Mouse (Mus musculus) telencephalon, adult 2 months (tissue): ENCODE data around the gene Usp5.

Experiments used
- DNase-seq: peaks from one replicate; pipeline ENCODE4 v3.0.0-alpha.2; 2011; ENCODE audit warnings: low read depth, low spot score

The Usp5 gene

DNA sequence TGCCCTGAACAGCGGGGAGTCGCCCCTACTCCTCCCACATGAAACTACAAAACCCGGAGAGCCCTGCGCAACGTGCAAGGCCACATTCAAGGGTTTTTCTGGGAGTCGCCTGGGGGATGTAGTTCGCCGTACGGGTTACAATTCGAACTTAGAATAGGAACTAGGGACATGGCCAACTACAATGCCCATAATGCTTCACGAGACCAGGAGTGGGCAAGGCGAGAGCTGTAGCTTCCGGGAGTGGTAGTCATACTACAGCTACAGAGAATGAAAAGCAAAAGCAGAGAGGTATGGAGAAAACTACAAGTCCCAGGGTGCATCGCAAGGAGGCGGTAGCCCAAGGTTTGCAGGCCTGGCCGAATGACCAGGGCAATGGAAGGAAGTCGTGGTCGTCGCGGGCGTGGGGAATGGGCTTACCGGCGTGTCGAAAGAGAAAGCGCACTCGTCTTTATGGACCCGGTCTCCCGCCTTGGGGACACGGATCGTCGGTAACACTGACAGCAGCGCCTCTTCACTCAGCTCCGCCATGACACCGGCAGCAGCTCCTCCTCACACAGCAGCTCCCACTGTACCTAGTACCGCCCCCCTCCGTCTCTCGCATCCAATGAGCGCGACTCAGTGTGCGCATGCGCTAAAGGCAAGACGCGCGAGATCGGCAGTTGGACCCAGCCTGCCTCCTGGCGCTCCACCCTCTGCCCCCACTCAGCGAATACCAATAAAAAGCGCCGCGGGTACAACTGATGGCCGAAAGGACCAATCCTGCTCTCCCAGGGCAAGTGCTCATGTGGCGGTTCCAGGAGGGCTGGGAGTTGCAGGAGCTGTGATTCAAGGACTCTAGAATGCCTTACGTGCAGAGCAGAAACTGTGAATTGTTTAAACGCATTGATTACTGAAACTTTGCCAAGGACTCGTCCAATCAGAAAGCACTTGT is at the start of gene Usp5, which contains the start of gene Cdca3:
TSS of gene Usp5 (minus strand) at position 617 of the 931 bp plus-strand sequence.
TSS of gene Cdca3 (plus strand) at position 680 of the 931 bp plus-strand sequence.
- DNase-seq: peak; percentile 100

DNA sequence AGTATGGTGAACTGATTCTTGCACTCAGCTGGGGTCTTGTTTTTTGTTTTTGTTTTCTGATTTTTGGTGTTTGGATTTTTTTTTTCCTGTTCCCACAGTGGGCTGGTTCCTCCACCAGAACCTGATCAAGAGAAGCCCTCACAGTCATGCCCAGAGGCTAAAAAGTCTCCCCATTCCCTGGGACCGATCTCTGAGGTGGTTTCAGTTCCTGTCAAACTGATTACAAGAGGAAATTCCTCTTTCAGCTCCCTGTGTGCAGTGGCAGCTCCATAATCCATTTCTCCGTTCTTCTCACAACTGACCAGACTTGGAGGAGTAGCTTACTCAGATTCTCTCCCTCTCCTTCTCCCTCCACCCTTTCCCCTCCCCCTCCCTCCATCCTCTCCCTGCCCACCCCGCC is 45.1 kb upstream of the Usp5 start:
- DNase-seq: no peak

DNA sequence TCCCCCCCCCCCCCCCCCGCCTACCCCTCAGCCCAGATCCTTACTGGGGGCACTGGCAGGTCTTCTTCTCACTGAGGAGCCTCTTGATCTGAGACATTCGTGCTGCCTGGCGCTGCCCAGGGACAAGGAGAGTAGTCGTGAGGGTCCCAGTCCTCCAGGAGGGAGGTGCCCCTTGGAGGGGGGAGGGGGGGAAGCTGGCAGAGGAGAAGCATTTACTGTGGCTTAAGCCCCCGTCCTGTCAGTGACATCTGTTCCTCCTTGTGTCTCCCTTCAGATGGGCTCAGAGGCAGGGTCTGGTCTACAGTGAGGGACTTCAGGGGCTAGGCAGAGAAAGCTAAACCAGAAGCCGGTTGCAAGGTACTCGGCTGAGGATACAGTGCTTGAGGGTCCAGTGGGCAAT is 37.3 kb upstream of the Usp5 start:
- DNase-seq: no peak

DNA sequence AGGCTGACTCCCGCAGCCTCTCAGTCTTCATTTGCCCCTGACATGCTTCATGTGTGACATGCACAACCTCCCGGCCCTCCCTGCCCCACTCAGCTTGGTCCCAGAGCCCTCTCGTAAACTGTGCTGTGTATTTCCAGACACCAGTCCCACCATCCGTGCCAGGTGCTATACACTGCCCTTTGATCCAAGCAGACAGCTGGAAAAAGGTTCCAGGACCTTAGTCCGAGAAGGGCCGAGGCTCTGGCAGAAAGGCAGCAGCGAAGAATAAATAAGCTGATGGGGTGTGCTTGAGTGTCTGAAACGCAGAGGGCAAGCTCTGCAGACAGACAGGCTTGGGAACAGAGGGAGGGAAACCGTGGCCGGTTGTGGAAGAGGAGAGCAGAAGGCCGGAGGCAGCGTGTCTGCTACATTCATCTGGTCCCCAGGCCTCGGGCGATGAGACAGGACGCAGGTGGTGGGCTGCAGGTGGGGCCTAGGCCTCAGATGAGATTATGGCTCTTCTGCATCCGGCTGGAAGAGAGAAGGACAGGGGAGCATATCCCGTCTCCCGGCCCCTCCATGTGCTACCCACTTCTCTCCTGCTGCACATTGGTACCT is 36.6 kb upstream of the Usp5 start:
- DNase-seq: no peak

DNA sequence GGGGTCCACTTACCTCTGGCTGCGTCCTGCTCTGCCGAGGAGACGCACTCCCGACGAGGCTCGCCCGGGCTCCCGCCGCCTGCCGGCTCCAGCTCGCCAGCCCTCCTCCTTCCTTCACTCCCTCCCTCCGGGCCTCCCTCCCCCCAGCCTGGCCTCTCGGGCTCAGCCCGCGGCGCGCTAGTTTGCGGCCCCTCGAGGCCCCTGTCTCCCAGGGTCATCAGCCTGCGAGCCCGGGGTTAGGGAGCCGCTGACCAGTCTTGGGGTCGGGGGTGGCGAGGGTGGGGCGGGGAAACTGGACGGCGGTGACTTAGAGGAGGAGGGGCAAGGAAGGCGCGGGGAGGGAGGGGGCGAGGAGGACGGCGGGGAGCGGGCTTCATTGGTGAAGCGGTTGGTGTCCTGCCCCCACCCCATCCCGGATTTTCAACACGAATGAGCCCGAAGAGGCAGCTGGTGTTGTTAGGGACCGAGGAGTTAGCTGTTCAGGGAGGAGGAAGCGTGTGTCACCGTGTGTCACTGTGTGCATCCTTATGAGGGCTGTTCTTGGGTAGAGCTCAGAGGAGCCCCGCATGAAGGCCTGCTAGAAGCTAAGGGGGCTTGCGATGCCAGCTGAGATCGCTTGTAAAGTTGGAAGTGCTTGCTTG is 34.5 kb upstream of the Usp5 start, which contains the start of gene Gpr162:
TSS of gene Gpr162 (minus strand) at position 326 of the 641 bp plus-strand sequence.
- DNase-seq: peak; percentile 80

DNA sequence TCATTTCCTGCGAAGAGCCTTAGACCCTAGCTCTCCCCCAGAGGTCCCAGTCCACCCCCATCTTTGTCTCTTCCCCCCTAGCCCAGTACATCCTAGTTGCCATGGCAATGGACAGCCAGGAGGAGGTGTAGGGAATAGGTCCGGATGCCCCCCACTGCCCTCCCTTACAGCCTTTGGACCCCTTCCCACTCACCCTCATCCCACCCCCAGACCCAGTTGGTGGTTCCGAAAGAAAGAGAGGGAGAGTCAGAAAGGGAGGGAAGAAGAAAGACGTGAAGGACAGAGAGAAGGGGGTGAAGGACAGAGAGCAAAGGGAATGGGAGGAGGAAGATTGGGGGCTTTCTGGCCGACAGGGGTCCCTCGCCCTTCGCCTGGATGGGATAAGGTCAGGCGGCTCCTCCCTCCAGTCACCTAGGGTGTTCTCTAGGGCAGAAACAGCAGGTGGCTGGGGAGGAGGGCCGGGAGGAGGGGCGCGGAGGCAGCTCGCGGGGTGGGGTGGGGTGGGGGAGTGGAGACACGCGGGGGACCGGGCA is 33.9 kb upstream of the Usp5 start:
- no peak for DNase-seq

DNA sequence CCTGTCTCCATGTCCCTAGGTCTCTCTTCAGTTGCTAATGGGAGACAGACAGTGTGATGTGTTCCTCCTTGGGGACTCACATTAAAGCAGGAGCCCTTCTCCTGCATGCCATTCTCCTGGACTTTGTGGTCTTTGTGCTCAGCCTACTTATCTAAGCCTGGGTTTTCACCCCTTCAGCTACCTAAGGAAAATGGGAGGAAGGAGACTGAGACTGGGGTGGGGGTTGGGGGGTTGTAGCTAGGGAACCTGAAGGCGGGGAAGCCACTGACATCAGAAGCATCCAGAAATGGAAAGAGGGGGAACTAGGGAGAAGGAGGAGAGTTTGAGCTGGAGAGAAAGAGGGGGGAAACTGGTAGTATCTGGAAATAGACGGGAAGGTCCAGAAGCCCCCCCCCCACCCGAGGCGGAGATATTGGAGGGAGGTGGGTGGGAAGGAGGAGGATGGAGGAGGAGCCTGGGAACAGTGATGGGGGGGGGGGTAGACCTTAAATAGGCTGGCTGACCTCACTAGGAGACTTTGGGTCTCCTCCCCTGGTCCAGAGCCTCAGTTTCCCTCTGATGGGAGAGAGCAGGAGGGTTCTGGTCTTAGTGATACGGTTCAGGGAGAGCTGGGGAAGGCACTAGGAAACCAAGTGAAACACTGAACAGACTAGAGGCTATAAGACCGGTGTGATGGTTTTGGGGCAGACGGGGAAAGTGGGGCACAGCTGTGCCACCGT is 33.3 kb upstream of the Usp5 start:
- DNase-seq: peak; percentile 68

DNA sequence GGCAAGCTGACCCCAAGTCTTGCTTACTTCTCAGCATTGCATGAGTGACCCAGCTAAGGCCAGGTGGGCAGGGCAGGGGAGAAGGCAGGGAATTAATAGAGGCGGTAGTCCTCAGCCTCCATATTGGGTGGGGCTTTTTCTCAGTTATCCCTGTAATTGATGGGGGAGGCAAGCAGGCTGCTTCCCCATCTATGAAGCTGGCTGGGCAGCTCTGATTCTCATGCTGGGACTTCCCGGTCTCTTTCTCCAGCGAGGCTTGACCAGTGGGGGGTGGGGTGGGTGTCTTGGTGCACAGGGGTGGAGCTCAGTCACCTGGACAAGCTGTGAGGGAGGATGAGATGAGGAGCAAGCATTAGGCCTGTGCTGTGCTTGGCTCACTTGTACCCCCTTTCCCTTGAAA is 32.5 kb upstream of the Usp5 start:
- DNase-seq: no peak

DNA sequence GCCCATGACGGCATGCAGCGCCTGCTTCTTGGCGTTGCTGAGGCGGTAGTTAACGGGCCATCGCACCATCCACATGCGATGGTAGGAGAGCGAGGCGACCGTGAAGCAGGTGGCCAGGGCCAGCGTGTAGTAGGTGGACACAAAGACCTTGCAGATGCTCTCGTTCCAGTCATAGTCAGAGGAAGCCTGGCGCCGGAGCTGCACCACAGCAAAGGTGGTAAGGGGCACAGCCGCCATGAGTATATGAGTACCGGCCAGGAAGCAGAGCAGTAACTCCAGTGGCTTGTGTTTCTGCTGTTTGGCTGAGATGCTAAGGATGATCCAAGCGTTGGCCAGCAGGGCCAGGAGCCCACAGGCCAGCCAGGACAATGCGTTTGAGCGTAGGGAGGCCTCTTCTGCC is 32.0 kb upstream of the Usp5 start:
- no peak for DNase-seq

DNA sequence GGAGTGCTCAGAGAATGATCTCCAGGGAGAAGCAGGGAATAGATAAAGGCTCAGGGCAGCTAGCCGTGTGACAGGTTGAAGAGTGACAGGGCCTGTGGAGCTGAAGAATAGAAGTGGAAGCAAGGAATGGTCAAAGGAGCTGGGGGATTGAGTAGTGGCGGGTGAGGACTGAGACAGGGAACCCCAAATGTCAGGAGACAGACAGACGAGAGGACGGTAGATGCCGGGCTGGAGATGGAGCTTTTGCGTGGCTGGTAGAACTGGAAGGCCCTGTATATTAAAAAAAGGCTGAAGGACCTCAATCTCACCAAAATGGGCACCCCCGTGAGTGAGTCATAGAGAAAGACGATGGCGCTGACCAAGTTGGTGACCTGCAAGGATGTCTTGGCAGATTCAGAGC is 31.2 kb upstream of the Usp5 start:
- DNase-seq: no peak

DNA sequence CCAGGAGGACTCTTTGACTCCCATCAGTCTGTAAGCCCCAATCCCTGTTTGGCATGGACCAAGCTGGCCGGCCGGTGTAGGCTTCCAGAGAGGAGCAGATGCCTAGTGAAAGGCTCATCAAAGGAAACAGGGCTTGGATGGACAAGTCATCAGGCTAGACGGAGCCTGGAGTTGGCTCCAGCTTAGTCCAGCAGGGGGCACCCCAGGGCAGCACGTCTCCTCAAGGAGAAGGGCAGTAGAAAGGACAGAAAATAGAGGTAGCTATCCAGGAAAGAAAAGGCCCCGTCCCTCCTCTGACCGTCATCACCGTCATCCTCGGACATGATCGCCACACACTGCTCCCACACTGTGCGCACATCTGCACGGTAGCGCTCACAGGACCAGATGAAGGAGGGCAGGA is 30.4 kb upstream of the Usp5 start:
- DNase-seq: peak; percentile 64

DNA sequence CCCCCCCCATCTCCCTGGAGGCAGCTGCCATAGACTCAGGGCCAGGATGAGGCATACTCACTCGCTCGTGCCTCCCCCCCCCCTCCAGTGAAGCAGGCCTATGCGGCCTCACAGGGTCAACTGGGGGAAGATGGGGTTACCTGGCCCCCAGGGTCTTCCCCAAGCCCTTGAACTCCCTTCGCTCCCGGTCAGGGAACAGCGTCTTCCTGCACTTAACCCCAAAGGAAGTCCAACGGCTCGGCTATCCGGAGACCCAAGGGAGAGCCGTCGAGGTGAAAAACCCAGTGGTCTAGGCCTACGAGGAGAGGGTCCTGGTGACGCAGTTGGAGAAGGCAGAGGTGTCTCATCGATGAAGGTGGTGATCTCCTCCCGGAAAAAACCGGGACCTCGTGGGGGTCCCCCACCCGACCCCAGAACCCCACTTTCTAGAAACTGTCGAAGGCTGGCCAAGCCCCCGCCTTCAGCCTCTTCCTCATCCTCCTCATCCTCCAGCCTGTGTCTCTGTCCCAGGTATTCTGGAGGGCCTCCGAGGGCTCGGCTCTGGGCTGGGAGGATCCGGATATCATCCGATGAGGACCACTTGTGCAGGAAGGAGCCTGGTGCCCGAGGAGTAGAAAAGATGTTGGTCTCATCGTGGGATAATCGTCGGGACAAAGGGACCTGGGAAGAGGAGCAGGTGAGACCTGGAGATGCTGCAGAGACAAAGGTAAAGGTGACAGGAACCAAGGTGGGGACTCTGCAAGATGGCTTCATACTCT is 29.5 kb upstream of the Usp5 start:
- no peak for DNase-seq

DNA sequence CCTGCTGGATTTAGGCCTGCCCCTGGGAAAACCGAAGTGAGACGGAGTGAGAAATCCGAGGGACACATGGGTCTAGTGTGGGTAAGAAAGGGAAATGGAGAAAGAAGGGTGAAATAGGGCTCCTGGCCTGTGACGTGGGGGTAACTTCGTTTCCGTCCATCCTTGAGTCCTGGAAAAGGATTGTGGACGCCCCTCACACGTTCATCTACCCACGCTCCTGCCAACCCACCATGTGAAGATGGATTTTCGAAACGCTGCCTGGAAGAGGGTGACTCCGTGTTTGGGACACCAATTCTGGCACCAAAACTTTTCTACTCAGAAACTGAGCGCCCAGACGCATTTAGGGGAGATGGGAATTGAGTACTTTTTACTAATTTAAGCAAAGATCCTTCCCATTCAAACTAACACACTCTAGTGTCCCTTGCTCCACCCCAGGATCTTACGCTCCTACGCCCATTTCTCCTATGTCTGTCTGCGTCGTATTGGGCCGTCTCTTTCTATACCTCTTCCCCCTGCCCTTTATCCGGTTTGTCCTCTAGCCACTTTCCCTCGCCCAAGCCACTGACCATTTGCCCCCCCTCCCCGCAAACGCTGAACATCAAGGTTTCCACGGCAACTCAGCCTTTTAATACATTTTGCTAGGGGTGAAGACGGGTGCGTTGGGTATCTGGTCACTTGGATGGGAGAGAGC is 28.7 kb upstream of the Usp5 start:
- DNase-seq: no peak

DNA sequence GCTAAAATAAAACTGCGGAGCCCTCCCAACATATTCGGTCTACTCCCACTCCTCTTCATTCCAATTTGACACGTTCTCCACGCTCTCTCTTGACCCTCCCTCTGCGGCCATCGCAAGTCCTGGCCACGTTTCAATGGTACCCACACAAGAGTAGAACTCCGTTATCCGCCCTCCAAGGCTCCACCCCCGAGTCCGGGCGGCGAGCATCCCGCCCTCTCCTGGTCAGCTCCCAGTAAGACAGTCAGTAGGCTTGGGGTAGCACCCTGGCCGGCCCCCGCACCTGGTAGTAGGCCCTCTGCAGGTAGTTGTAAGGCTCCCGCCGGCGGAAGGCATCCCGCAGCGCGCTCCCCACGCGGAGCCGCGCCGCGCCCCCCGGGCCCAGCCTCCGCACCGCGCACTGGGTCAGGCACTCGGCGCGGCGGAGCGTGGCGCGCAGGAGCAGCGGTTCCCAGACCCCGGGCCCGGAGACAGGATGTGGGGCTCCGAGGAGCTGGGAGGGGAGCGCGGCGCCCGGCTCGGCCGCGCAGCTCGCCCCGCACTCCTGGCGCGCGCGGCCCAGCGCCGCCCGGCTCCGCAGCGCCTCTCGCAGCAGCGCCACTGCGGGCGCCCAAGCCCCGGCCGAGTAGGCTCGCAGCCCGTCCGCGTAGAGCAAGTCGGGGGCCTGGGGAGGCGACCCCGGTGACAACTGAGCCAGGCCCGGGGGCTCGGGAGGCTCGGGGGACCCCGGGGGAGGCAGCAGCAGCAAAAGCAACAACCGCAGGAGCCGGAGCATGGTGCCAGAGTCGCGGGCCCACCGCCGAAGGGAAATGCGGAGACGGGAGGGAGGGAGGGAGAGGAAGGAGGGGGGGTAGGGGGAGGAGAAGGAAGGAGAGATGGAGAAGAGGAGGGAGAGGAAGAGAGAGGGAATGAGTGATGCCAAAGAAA is 27.9 kb upstream of the Usp5 start, which contains the start of gene P3h3:
TSS of gene P3h3 (minus strand) at position 837 of the 924 bp plus-strand sequence.
- DNase-seq: peak; percentile 64

DNA sequence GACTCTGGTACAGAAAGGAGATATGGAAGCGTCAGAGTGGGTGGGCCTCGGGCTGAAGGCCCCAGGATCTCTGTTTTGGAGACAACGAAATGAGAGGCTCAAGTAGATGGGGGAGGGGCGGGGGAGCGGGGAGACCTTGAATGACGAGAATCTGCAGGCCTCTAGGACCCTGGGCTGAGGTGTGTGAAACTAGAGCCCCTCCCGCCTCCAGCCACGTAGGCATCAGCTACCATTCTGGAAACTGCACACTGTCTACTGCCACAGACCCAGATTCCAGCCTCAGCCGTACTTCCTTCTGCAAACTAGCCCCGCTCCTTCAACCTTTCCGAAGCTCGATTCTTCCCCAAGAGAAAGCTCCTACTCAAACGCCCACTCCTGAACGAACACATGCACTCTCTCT is 27.0 kb upstream of the Usp5 start:
- DNase-seq: peak; percentile 60

DNA sequence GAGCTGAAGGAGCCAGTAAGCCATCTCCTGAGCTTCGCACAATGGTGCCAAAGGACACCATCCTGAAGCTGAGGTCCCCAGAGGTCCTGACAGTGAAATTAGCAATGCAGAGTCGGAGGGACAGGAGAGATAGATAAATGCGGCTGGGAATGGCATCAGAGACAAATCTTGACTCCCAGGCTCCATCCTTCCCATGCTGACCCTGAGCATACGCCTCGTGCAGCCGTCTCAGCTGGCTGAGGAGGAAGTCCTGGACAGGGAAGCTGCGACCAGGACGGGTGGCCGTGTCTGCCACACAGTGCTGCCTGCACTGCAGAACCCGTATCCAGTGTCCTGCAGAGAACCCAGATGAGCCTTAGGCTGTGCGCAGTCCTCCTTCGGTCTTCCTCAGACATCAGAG is 25.4 kb upstream of the Usp5 start:
- no peak for DNase-seq

DNA sequence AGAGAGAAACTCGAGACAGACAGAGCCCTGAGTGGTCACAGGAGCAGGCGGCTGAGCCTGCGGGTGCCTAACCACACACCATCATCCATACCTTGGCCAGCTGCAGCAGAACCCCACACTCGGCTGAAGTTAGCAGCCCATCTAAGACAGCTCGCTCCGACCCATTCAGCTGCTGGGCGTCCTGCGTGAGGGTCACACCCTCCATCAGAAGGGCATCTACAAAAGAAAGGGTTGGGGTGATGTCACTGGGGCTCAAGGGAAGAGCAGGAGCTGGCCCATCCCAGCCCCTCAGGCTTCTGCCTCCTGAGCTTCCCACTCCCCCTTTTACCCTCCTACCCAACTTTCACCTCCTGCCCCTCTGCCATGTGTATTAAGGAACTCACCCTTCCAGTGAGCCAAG is 21.3 kb upstream of the Usp5 start:
- DNase-seq: no peak

DNA sequence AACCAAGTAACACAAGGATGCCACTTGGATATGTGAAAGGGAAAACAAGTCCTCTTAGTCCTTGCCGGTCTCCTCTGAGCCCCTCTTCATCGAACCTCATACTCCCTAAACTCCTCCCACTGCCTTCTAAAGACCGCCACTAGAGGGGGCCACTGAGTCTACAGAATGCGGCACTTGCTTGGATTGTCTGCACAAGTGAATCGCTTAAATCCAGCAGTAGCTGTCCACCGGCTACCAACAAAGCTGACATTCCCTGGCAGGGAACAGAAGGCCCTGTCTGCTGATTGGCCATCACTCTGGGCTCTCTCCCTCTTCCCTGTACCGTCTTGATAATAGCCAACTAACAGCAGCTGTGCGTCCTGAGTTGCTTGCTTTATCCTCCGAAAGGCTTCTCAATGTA is 18.0 kb upstream of the Usp5 start:
- DNase-seq: peak; percentile 78
